Mouse (Mus musculus) limb, embryonic 13.5 days (tissue): ENCODE results near the gene Spag7. TPM values are rescaled to one million over a fixed set of nuclear protein-coding genes. Genes with fewer than 3 reads are reported as not detected.

Experiments used
- ATAC-seq: fragments of 200-750 bp; cut with Nextera tagmentation; 2 replicates; pipeline ENCODE4 v1.8.0; 2017; ENCODE audit warnings: low read depth, moderate number of reproducible peaks, moderate TSS enrichment; ENCODE audit not compliant: low FRiP score
- H3K27ac ChIP-seq: fragments of 300-500 bp; sonication (generic); 2 replicates; pipeline ENCODE4 v1.5.1; 2015; ENCODE audit warnings: inconsistent platforms, mild to moderate bottlenecking, moderate library complexity
- H3K27me3 ChIP-seq: fragments of 300-500 bp; sonication (generic); 2 replicates; pipeline ENCODE4 v1.6.1; 2015; ENCODE audit warnings: mild to moderate bottlenecking, inconsistent platforms
- H3K36me3 ChIP-seq: fragments of 300-500 bp; sonication (generic); 2 replicates; pipeline ENCODE4 v1.6.1; 2015; ENCODE audit warnings: inconsistent platforms, mild to moderate bottlenecking, moderate library complexity
- H3K4me1 ChIP-seq: fragments of 300-500 bp; sonication (generic); 2 replicates; pipeline ENCODE4 v1.6.1; 2015; ENCODE audit warnings: inconsistent platforms
- H3K4me2 ChIP-seq: fragments of 300-500 bp; sonication (generic); replicated peaks from 2 replicates; pipeline ENCODE4 v1.6.1; 2015; ENCODE audit warnings: inconsistent platforms, mild to moderate bottlenecking, moderate library complexity
- H3K4me3 ChIP-seq: fragments of 300-500 bp; sonication (generic); 2 replicates; pipeline ENCODE4 v1.5.1; 2015; ENCODE audit warnings: moderate library complexity, mild to moderate bottlenecking, inconsistent platforms
- H3K9ac ChIP-seq: fragments of 300-500 bp; sonication (generic); 2 replicates; pipeline ENCODE4 v1.6.1; 2015; ENCODE audit warnings: mild to moderate bottlenecking, inconsistent platforms
- H3K9me3 ChIP-seq: fragments of 300-500 bp; sonication (generic); 2 replicates; pipeline ENCODE4 v1.6.1; 2016; ENCODE audit warnings: inconsistent platforms
- WGBS: fragments of 180-500 bp; shearing (Covaris S2); methylation state at CpG from one replicate; pipeline ENCODE4 v1.1.7; 2015; 5-methylcytosine and 5-hydroxymethylcytosine counted together
- polyA plus RNA-seq: library from polyadenylated mRNA; unstranded; fragments of >200 nt; fragmentation: Nextera tagmentation; extraction: Ambion mirVana; gene quantifications from 2 replicates; pipeline ENCODE4 v1.2.1, GENCODE M21; 2015

The Spag7 gene
- polyA plus RNA-seq, 1 experiment from 2014 or later: 159 TPM

DNA sequence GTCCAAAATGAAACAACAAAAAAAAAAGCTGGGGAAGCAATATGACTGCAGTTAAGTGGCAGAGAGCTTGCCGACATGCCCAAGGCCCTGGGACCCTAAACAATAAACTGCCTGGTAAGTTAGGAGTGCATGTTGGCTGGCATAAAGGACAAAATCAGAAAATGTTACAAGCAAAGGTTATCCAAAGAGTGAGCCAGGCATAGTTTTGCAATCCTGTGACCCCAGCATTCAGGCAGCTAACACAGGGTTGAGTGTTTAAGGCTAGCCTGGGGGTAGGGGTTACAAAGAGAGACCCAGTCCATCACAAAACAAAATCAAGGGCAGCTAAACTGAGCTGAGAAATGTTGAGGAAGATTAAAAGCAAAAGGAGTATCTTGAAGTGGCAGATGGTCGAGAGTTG lies 29.8 kb upstream of the Spag7 start:
- peak overlapping the region; percentile 83; the same call in 1 of the 2 replicates for H3K4me2 ChIP-seq
- WGBS: 68% methylated on average over 2 of the region's 2 CpGs

DNA sequence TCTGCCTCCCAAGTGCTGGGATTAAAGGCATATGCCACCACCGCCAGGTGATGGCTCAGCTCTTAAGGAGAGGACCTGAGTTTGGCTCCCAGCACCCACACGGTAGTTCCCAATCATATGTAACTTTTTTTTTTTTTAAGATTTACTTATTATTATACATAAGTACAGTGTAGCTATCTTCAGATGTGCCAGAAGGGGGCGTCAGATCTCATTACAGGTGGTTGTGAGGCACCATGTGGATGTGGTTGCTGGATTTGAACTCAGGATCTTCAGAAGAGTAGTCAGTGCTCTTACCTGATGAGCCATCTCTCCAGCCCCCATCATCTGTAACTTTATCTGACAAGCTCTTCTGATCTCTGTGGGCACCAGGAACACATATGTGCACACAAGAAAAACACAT lies 28.2 kb upstream of the Spag7 start:
- WGBS: 68% methylated on average over 3 of the region's 3 CpGs
- no peaks in the 10 kb centered on the region for H3K9me3 ChIP-seq
- H3K4me1 ChIP-seq: peaks cover 23% of the 10 kb centered on the region
- no peak overlapping the region for H3K9ac ChIP-seq
- no peak for ATAC-seq
- no peak overlapping the region for H3K4me3 ChIP-seq
- no peaks in the 10 kb centered on the region for H3K27me3 ChIP-seq
- H3K36me3 ChIP-seq: peaks cover 4% of the 10 kb centered on the region; the same call in 1 of the 2 replicates
- no peak overlapping the region for H3K27ac ChIP-seq
- no peak overlapping the region for H3K4me2 ChIP-seq

More for the DNA sequence above, 29.8 kb upstream of the Spag7 start:
- H3K4me1 ChIP-seq: peaks cover 27% of the 10 kb centered on the region
- no peak for ATAC-seq
- no peaks in the 10 kb centered on the region for H3K27me3 ChIP-seq
- H3K9ac ChIP-seq: no peak overlapping the region
- H3K4me3 ChIP-seq: no peak overlapping the region
- H3K36me3 ChIP-seq: peaks cover 16% of the 10 kb centered on the region
- no peaks in the 10 kb centered on the region for H3K9me3 ChIP-seq
- no peak overlapping the region for H3K27ac ChIP-seq

DNA sequence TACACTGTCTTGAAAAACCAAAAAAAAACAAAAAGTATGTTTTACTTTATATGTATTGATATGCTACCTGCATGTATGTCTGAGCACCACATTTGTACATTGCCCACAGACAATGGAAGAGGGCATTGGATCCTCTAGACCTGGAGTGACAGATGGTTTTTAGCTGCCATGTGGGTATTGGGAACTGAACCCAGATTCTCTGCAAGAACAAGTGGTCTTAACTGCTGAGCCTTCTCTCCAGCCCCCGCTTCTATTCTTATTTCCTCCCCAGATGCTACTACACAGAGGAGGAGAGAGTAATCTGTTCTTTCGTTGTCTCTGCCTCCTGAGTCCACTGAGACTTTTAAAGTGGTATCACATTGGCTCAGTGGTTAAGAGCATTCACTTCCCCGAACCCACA lies 24.3 kb upstream of the Spag7 start:
- Histone ChIP-seq H3K4me1 (peaks cover 5% of the 10 kb centered on the region), H3K4me3 (no peak overlapping the region), H3K27me3 (no peaks in the 10 kb centered on the region), H3K4me2 (no peak overlapping the region), H3K27ac (no peak overlapping the region), H3K36me3 (no peaks in the 10 kb centered on the region), H3K9me3 (no peaks in the 10 kb centered on the region), H3K9ac (no peak overlapping the region)
- no peak for ATAC-seq
- 68% methylated on average over 3 of the region's 3 CpGs for WGBS

DNA sequence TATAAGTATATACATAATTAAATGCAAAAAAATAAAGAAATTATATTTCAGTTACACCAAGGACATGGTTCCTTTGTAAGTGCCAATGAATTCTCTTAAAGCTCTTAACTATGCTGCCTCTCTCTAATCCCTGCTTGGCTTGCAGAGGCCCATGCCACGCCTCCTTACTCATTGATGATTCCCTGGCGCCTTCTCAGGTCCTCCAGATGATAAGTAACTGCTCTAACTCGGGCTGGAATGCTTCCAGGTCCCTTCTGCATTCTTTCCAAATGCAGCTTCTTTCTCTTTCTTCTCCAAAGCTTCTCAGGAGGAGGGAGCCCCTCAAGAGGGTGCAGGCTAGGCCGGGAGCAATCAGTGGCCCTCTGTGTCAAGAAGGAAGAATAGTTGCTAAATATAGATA lies 20.4 kb upstream of the Spag7 start:
- no peak for ATAC-seq
- peaks cover 10% of the 10 kb centered on the region for H3K36me3 ChIP-seq
- H3K9me3 ChIP-seq: no peaks in the 10 kb centered on the region
- H3K4me3 ChIP-seq: no peak overlapping the region
- no peak overlapping the region for H3K27ac ChIP-seq
- H3K4me2 ChIP-seq: no peak overlapping the region
- H3K27me3 ChIP-seq: no peaks in the 10 kb centered on the region
- peaks cover 24% of the 10 kb centered on the region for H3K4me1 ChIP-seq
- H3K9ac ChIP-seq: no peak overlapping the region
- WGBS: 64% methylated on average over 4 of the region's 4 CpGs

DNA sequence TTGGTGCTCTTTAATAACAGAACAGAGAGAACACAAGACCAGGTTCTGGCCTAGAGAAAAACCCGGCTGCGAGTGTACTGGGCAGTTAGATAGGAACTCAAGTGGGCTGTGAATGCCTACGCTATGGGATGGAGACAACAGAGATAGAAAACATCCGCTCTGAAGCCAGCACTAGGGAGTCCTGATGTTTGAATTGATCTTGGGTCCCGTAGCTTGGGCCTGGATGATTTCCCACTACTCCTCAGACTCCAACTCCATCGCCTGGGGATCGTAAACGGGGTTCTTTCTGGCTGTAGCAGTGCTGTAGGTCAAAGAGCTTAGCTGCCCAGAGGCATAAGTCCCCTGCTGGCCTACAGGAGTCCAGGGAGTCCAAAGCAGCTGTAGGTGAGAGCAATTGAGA lies 19.2 kb upstream of the Spag7 start:
- H3K9ac ChIP-seq: peak overlapping the region; percentile 86
- peaks cover 22% of the 10 kb centered on the region for H3K36me3 ChIP-seq
- H3K4me1 ChIP-seq: peaks cover 24% of the 10 kb centered on the region
- 13% methylated on average over 8 of the region's 8 CpGs for WGBS
- ATAC-seq: 0 out of 2 replicates have a peak, but pooled peaks have one; percentile 14
- no peaks in the 10 kb centered on the region for H3K27me3 ChIP-seq
- H3K9me3 ChIP-seq: no peaks in the 10 kb centered on the region
- H3K27ac ChIP-seq: peak overlapping the region; percentile 86; the same call in 1 of the 2 replicates
- peak overlapping the region; percentile 87 for H3K4me2 ChIP-seq
- peak overlapping the region; percentile 86 for H3K4me3 ChIP-seq

DNA sequence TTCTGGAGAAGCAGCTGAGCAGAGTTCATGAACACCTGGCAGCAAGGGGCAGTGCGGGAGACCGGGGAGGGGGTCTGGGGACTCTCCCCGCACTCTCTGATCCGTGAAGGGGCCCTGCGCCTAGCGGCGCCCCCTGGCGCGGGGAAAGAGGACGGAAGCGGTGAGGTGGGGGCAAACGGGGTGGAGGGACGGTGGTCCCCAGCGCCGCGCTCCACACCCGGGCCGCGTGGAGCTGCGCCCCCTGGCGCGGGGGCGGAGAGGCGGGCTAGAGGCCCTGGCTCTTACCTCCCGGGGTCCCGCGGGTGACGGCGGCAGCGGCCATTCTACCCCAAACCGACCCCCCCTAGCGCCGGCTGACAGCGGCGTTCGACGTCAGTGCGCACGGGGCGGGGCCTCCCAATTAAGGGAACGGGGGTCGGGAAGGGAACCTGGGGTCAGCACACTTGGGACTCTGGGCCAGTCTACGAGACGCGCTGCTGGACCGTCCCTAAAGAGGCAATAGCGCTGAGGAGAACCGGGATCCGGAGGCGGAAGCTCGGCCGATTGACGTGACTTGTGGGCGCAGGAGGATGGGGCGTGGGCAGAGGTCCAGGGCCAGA lies 18.5 kb upstream of the Spag7 start, which contains the start of gene Camta2:
Gene Camta2, minus strand, starts transcription at position 505 of the 599 bp plus-strand sequence.
- H3K36me3 ChIP-seq: peaks cover 29% of the 10 kb centered on the region
- peak within 1 kb of the TSS; percentile 86 for H3K4me3 ChIP-seq
- no peaks in the 10 kb centered on the region for H3K27me3 ChIP-seq
- H3K4me2 ChIP-seq: peak within 1 kb of the TSS; percentile 87
- ATAC-seq: peak; percentile 83
- H3K9me3 ChIP-seq: no peaks in the 10 kb centered on the region
- under 1% methylated on average over 54 of the region's 55 CpGs for WGBS
- peak within 1 kb of the TSS; percentile 86 for H3K9ac ChIP-seq
- peaks cover 24% of the 10 kb centered on the region for H3K4me1 ChIP-seq
- H3K27ac ChIP-seq: peak within 1 kb of the TSS; percentile 86

DNA sequence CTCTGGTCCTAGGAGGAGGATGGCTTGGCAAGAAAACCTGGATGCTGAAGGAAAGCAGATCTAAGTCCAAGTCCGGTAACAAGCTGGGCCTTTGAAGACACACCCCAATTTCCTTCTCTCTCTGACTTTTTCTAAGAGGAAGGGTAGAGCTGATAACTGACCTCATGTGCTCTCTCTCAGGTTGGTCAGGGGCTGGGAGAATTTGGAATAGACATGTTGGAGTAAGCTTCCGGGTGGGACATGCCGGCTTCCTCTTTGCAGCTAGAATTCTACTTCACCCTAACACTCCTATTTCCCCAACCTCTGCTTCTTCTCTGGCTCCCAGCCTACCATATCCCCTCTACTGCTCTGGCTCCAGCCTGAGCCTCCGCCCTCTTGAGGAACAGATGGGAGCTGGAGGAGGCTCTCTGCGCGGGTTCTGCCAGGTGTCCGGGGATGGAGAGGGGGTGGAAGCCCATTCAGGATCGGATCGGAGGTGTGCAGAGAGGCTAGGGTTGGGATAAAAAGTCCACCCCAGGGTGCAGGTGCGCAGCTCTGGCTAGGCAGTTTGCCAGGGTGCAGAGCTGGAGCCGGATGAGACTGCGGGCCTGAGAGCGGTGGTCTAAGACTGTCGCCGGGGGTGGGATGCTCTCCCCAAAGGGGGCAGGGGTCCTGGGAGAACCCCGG lies 17.8 kb upstream of the Spag7 start:
- peak; percentile 68 for ATAC-seq
- Histone ChIP-seq H3K27me3 (no peaks in the 10 kb centered on the region), H3K4me2 (peak overlapping the region; percentile 87), H3K4me1 (peaks cover 27% of the 10 kb centered on the region), H3K4me3 (peak overlapping the region; percentile 86), H3K9ac (peak overlapping the region; percentile 86), H3K36me3 (peaks cover 35% of the 10 kb centered on the region), H3K27ac (peak overlapping the region; percentile 86), H3K9me3 (no peaks in the 10 kb centered on the region)
- 3% methylated on average over 16 of the region's 16 CpGs for WGBS

DNA sequence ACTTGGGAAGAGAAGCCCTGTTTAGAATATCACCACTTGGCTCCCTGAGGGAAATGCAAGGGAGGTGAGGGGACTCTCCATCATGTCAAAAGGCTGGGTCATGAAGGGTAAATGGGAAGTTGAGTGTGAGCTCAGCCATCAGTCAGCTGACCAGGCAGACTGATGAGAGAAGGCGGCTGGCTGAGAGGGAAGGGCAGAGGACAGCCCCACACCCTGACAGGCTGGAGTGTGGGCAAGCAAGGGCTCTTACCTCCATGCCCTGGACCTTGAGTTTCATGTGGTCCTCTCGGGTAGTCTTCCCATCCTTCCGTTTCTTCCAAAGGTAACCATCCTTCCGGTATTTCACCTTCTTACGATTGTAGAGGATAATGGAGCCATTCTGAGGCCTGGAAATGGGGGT lies 14.4 kb upstream of the Spag7 start:
- no peaks in the 10 kb centered on the region for H3K27me3 ChIP-seq
- no peak for ATAC-seq
- H3K4me2 ChIP-seq: no peak overlapping the region
- peaks cover 63% of the 10 kb centered on the region for H3K36me3 ChIP-seq
- H3K9ac ChIP-seq: no peak overlapping the region
- no peaks in the 10 kb centered on the region for H3K9me3 ChIP-seq
- no peak overlapping the region for H3K4me3 ChIP-seq
- H3K4me1 ChIP-seq: peaks cover 24% of the 10 kb centered on the region
- WGBS: 91% methylated on average over 5 of the region's 5 CpGs
- no peak overlapping the region for H3K27ac ChIP-seq

DNA sequence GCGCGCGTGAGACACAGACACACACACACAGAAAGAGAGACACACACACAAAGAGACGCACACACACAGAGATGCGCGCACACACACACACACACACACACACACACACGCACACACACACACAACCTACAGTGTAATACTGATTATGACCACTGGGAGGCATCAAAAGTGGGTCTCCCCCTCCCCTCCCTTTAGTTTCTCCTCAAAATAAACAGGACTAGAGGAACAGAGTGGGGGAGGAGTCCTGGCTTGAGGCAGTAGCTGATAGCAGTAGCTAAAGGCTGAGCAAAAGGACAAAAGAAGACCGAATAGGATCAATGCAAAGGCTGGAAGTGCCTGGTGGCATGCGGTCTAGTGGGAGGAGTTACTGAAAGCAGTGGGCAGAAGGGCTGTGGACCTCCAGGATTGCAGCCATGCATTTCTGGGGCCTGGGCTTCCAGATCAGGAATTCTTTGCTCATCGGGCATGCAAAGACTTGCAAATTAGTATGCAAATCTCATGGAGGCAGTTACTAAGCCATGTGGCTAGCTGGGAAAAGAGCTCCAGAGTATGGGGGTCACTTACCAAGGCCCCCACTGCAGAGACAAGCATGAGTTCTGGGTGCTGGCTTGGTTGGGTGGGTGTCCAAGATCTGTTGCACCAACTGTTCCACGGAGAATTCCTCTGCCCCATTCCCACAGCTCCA lies 12.8 kb upstream of the Spag7 start:
- Histone ChIP-seq H3K4me2 (no peak overlapping the region), H3K9ac (0 out of 2 replicates have a peak overlapping the region, but pooled peaks have one; percentile 19), H3K4me1 (peaks cover 15% of the 10 kb centered on the region), H3K4me3 (no peak overlapping the region), H3K36me3 (peaks cover 70% of the 10 kb centered on the region), H3K9me3 (no peaks in the 10 kb centered on the region), H3K27me3 (no peaks in the 10 kb centered on the region), H3K27ac (no peak overlapping the region)
- ATAC-seq: 0 out of 2 replicates have a peak, but pooled peaks have one; percentile 32
- WGBS: 19% methylated on average over 11 of the region's 11 CpGs

DNA sequence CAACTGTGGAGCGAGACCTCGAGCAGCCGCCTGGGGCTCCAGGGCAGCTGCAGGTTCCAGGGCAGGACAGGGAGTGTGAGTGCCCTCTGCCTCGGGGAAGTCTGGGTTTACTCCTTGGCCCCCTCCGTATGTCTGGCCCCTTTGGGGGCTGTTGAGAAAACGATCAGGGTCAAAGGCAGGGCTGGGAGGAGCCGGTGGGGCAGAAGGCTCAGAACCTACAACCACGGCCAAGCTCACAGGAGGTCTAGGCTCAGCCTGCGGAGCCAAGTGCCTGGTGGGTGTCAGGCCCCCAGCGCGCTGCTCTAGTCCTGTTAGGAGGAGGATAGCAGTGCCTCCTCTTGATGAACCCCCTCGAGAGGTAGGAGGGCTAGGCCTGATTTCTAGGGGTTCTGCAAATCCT lies 12.0 kb upstream of the Spag7 start:
- H3K4me2 ChIP-seq: no peak overlapping the region
- peaks cover 78% of the 10 kb centered on the region for H3K36me3 ChIP-seq
- H3K9me3 ChIP-seq: no peaks in the 10 kb centered on the region
- no peak overlapping the region for H3K9ac ChIP-seq
- peaks cover 6% of the 10 kb centered on the region for H3K4me1 ChIP-seq
- no peak overlapping the region for H3K4me3 ChIP-seq
- no peaks in the 10 kb centered on the region for H3K27me3 ChIP-seq
- 63% methylated on average over 12 of the region's 12 CpGs for WGBS
- H3K27ac ChIP-seq: no peak overlapping the region
- ATAC-seq: no peak

DNA sequence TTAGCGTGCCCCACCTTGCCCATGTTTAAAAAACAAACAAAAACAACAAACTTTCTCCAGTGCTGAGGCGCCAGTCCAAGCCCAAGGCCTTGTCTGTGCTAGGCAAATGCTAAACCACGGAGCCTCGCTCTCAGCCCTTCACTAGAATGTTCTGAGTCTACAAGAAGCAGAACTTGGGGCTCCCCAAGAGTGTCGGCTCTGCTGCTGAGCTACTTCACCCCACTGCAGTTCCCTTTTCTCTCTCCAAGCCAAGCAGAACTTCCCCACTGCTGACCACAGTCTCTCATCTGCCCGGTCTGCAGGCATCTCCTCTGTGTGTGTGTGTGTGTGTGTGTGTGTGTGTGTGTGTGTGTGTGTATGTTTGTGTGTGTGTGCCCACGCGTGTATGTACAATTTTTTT lies 10.7 kb upstream of the Spag7 start:
- peaks cover 83% of the 10 kb centered on the region for H3K36me3 ChIP-seq
- no peak for ATAC-seq
- 94% methylated on average over 5 of the region's 8 CpGs for WGBS

DNA sequence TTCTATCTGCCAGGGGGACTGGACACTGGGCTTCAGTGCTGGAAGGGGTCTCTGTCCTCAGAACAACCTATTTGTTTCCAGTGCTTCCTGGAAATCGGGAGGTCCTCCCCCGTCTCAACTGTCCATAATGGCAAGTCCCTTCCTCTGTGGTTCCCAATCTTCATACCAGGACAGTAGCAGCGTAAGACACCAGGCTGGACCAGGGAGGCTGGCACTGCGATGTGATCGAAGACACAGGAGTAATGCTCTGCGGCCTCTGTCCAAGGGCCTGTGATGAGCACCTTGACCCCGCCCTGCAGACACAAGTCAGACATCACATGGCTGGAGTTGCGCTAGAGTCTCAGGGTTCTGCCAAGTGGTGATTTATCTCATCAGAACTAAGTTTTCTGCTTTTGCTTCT lies 10.1 kb upstream of the Spag7 start:
- Histone ChIP-seq H3K9ac (no peak overlapping the region), H3K4me1 (peaks cover 5% of the 10 kb centered on the region; the same call in 1 of the 2 replicates), H3K27me3 (no peaks in the 10 kb centered on the region), H3K27ac (no peak overlapping the region), H3K4me3 (no peak overlapping the region), H3K9me3 (no peaks in the 10 kb centered on the region), H3K4me2 (no peak overlapping the region), H3K36me3 (peaks cover 84% of the 10 kb centered on the region)
- WGBS: 94% methylated on average over 8 of the region's 8 CpGs
- ATAC-seq: no peak

More for the DNA sequence above, 10.7 kb upstream of the Spag7 start:
- no peak overlapping the region for H3K9ac ChIP-seq
- H3K4me3 ChIP-seq: no peak overlapping the region
- no peaks in the 10 kb centered on the region for H3K27me3 ChIP-seq
- no peak overlapping the region for H3K27ac ChIP-seq
- peaks cover 5% of the 10 kb centered on the region; the same call in 1 of the 2 replicates for H3K4me1 ChIP-seq
- no peak overlapping the region for H3K4me2 ChIP-seq
- H3K9me3 ChIP-seq: no peaks in the 10 kb centered on the region
